Mouse (Mus musculus) limb, embryonic 11.5 days (tissue): ENCODE data around the gene Gm28035. TPM values are rescaled to one million over a fixed set of nuclear protein-coding genes. Genes with fewer than 3 reads are reported as not detected.

ENCODE experiments used
- ATAC-seq: fragments of 200-750 bp; cut with Nextera tagmentation; 2 replicates; pipeline ENCODE4 v1.8.0; 2017; ENCODE audit warnings: low read depth; ENCODE audit not compliant: insufficient number of reproducible peaks, low FRiP score, low TSS enrichment
- DNase-seq: peaks from one replicate; pipeline ENCODE4 v3.0.0-alpha.2; 2015; ENCODE audit warnings: low spot score
- H3K27ac ChIP-seq: fragments of 300-500 bp; sonication (generic); replicated peaks from 2 replicates; pipeline ENCODE4 v1.5.1; 2014; ENCODE audit warnings: low read depth, mild to moderate bottlenecking, low read length
- H3K27me3 ChIP-seq: fragments of 300-500 bp; sonication (generic); 2 replicates; pipeline ENCODE4 v1.6.1; 2014; ENCODE audit warnings: mild to moderate bottlenecking, low read length, mixed read lengths; ENCODE audit not compliant: control insufficient read depth, insufficient read depth
- H3K36me3 ChIP-seq: fragments of 300-500 bp; sonication (generic); 2 replicates; pipeline ENCODE4 v1.6.1; 2014; ENCODE audit warnings: mild to moderate bottlenecking, low read length, moderate library complexity, mixed read lengths; ENCODE audit not compliant: control insufficient read depth, insufficient read depth
- H3K4me1 ChIP-seq: fragments of 300-500 bp; sonication (generic); 2 replicates; pipeline ENCODE4 v1.6.1; 2014; ENCODE audit warnings: low read length, mixed read lengths; ENCODE audit not compliant: control insufficient read depth, insufficient read depth
- H3K4me2 ChIP-seq: fragments of 300-500 bp; sonication (generic); 2 replicates; pipeline ENCODE4 v1.6.1; 2014; ENCODE audit warnings: low read depth, mild to moderate bottlenecking, moderate library complexity; ENCODE audit not compliant: severe bottlenecking
- H3K4me3 ChIP-seq: fragments of 300-500 bp; sonication (generic); 2 replicates; pipeline ENCODE4 v1.5.1; 2014; ENCODE audit warnings: low read depth, low read length
- H3K9ac ChIP-seq: fragments of 300-500 bp; sonication (generic); 2 replicates; pipeline ENCODE4 v1.6.1; 2014; ENCODE audit warnings: mild to moderate bottlenecking, low read length
- H3K9me3 ChIP-seq: fragments of 300-500 bp; sonication (generic); 2 replicates; pipeline ENCODE4 v1.6.1; 2016; ENCODE audit warnings: low read length; ENCODE audit not compliant: control insufficient read depth
- WGBS: fragments of 180-500 bp; shearing (Covaris S2); extraction: QIAGEN DNeasy Blood & Tissue Kit; methylation state at CpG from one replicate; pipeline ENCODE4 v1.1.7; 2014; 5-methylcytosine and 5-hydroxymethylcytosine counted together
- polyA plus RNA-seq: library from polyadenylated mRNA; unstranded; fragments of >200 nt; fragmentation: Nextera tagmentation; extraction: Ambion mirVana; gene quantifications from 2 replicates; pipeline ENCODE4 v1.2.1, GENCODE M21; 2014

Gm28035 gene
- polyA plus RNA-seq, 1 experiment from 2014 or later, result 0.09 TPM

DNA sequence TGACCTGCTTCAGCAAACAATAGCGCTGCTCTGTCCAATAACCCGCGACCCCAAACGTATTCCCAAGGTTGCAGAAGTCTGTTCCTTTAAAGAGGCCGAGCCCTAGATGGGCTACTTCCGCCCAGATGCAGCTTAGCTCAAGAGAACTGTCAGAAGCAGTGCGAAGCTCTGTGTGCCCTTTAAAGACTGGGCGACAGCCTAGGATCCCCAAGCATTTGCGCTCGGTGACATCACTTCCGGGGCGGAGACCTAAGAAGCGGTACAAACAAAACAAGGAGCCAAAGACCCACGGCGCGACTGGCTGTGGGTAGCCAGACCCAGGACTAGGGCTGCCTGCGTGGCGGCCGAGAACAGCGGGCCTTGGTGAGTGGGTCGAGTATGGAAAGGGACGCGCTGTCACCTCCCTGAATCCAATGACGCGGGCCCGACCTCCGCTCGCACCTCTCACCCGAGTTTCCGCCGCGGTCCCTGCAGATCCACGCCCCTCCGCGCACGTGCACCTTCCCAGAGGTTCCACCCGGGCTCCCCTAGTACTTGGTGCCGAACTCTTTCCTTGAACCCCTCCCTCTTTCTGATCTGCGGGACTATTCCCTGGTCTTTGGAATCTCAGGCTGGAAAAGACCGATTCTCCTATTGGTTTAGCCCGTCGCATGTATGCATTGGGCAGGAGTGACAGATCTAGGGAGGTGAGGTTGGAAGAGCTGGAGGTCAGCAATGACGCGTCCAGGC lies 34.6 kb upstream of the Gm28035 start, which contains the start of gene Kyat1:
Gene Kyat1 (minus strand): TSS at position 219 of the 729 bp plus-strand sequence.
- no peak within 1 kb of the TSS for H3K27ac ChIP-seq
- DNase-seq (peak; percentile 94), ATAC-seq (peak; percentile 84; the same call in 1 of the 2 replicates)
- WGBS, result under 1% methylated on average over 44 of the region's 44 CpGs
- H3K36me3 ChIP-seq, result no peaks in the 10 kb centered on the region
- H3K9me3 ChIP-seq, result no peaks in the 10 kb centered on the region
- H3K4me1 ChIP-seq, result peaks cover 4% of the 10 kb centered on the region; the same call in 1 of the 2 replicates
- no peaks in the 10 kb centered on the region for H3K27me3 ChIP-seq
- H3K4me2 ChIP-seq, result peak within 1 kb of the TSS; percentile 69
- peak within 1 kb of the TSS; percentile 35; the same call in 1 of the 2 replicates for H3K9ac ChIP-seq
- peak within 1 kb of the TSS; percentile 58 for H3K4me3 ChIP-seq

DNA sequence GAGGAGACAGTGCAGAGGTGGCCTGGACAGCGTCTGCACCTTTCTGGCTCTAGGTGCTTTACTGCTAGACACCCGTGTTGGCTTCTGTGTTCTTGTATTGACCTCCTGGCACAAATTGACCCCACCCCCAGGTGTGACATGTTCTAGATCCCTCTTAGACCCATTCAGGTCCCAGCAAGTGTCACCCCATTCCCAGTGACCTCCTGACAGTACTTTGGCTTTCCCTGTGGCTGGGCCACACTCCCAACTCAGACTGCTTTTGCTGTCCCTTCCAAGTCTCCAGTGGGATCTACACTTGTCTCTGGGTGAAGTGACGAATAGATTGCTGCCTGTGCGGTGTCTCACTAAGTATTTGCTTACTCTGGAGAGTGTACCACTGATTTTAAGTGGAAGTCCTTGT lies 33.0 kb upstream of the Gm28035 start:
- no peaks in the 10 kb centered on the region for H3K9me3 ChIP-seq
- no peaks in the 10 kb centered on the region for H3K27me3 ChIP-seq
- peaks cover 4% of the 10 kb centered on the region; the same call in 1 of the 2 replicates for H3K4me1 ChIP-seq
- no peak overlapping the region for H3K27ac ChIP-seq
- H3K36me3 ChIP-seq, result no peaks in the 10 kb centered on the region
- no peak overlapping the region for H3K4me3 ChIP-seq
- WGBS, result 75% methylated on average over 4 of the region's 4 CpGs
- H3K9ac ChIP-seq, result no peak overlapping the region
- no peak overlapping the region for H3K4me2 ChIP-seq
- no peak for DNase-seq
- ATAC-seq, result no peak

DNA sequence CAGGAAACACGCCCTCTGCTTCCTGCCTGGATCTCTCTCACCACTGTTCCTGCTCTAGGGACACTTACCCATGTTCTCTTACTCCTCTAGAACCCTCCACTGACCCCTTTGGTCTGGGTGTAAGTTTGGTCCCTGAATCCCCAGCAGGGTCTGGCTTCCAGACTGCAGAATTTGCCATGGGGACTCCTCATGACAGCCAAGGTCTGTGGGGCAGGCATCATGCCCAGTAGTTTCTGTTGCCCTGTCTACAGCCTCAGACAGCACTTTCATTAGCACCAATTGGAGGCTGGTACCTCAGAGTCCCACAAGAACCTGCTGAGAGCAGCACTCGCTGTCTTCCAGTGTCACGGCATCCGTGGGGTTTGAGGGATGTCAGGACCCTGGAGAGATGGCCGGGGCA lies 32.5 kb upstream of the Gm28035 start:
- ATAC-seq (no peak), DNase-seq (no peak)
- H3K27me3 ChIP-seq, result no peaks in the 10 kb centered on the region
- 72% methylated on average over 5 of the region's 5 CpGs for WGBS
- no peak overlapping the region for H3K9ac ChIP-seq
- H3K36me3 ChIP-seq, result no peaks in the 10 kb centered on the region
- no peaks in the 10 kb centered on the region for H3K9me3 ChIP-seq
- peaks cover 4% of the 10 kb centered on the region; the same call in 1 of the 2 replicates for H3K4me1 ChIP-seq
- no peak overlapping the region for H3K27ac ChIP-seq
- H3K4me3 ChIP-seq, result no peak overlapping the region
- no peak overlapping the region for H3K4me2 ChIP-seq

DNA sequence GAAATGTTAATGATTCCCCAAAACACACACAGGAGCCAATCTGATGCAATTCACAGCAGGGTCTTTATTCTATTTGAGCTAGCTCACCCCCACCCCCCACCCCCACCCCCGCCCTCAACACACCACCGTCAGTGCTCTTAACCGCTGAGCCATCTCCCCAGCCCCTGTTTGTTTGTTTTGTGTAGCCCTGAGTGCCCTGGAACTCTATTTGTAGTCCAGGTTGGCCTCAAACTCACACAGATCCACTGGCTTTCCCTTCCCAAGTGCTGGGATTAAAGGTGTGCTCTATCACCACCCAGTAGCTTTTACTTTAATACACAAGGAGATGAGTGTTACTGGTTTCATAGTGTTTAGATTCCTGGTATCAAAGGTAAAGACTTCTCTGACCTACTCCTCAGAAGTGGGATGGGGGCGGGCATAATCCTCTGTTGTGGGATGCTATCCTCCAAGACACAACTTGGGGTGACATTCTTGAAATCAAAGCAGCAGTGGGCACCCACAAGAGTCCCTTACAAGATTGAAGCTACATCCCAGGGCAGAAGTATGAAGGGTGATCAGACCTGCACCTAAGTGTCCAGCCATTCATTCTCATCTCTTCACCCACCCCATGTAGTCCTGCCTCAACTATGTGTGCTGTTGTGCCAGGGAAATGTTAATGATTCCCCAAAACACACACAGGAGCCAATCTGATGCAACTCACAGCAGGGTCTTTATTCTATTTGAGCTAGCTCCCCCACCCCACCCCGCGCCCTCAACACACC lies 28.8 kb upstream of the Gm28035 start:
- 70% methylated on average over 6 of the region's 6 CpGs for WGBS
- Histone ChIP-seq H3K27me3 (no peaks in the 10 kb centered on the region), H3K9me3 (no peaks in the 10 kb centered on the region), H3K27ac (no peak overlapping the region), H3K4me2 (no peak overlapping the region), H3K4me3 (no peak overlapping the region), H3K9ac (no peak overlapping the region), H3K4me1 (no peaks in the 10 kb centered on the region), H3K36me3 (no peaks in the 10 kb centered on the region)
- ATAC-seq (no peak), DNase-seq (no peak)

DNA sequence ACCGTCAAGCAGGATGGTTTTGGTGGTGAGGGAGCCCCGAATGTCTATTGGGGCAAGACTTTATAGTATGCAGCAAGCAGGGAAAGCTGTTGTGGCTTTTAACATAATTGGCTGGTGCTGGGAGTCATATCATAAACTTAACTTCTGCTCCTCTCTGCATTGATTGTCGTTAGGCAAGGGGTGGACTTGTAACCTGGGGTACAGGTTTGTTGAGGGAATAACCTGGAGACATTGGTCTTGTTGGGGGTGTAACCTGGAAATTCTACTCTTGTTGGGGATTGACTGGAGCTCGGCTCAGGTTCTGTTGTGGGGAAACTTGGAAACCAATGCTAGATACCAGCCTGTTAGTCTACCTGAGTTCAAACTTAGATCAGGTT lies 28.2 kb upstream of the Gm28035 start:
- 72% methylated on average over 4 of the region's 4 CpGs for WGBS
- no peak overlapping the region for H3K27ac ChIP-seq
- H3K27me3 ChIP-seq, result no peaks in the 10 kb centered on the region
- H3K4me3 ChIP-seq, result no peak overlapping the region
- no peaks in the 10 kb centered on the region for H3K4me1 ChIP-seq
- no peak for ATAC-seq
- no peaks in the 10 kb centered on the region for H3K9me3 ChIP-seq
- no peaks in the 10 kb centered on the region for H3K36me3 ChIP-seq
- no peak for DNase-seq
- no peak overlapping the region for H3K4me2 ChIP-seq
- no peak overlapping the region for H3K9ac ChIP-seq

DNA sequence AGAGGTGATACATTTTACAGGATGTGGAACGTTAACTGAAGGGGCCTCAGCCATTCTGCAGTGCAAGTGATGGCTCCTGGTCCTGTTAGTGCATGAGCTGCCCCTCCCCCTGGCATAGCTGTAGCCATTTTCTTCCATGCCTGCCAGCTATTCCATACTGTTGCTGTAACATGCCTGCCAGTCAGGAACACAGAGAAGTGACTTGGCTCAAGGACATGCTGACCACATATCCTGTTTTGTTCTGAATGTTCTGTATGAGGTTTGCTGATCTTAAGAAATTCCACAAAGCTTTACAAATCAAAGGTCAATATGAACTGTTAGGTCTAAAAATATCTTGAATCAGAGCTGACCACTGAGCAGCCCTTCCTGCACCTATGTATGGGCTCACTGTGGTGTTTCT lies 27.4 kb upstream of the Gm28035 start:
- no peak for ATAC-seq
- 68% methylated on average over 1 of the region's 1 CpGs for WGBS
- H3K9me3 ChIP-seq, result no peaks in the 10 kb centered on the region
- H3K27ac ChIP-seq, result no peak overlapping the region
- H3K4me2 ChIP-seq, result no peak overlapping the region
- H3K27me3 ChIP-seq, result no peaks in the 10 kb centered on the region
- H3K36me3 ChIP-seq, result no peaks in the 10 kb centered on the region
- no peak overlapping the region for H3K4me3 ChIP-seq
- H3K9ac ChIP-seq, result no peak overlapping the region
- H3K4me1 ChIP-seq, result no peaks in the 10 kb centered on the region
- DNase-seq, result no peak

DNA sequence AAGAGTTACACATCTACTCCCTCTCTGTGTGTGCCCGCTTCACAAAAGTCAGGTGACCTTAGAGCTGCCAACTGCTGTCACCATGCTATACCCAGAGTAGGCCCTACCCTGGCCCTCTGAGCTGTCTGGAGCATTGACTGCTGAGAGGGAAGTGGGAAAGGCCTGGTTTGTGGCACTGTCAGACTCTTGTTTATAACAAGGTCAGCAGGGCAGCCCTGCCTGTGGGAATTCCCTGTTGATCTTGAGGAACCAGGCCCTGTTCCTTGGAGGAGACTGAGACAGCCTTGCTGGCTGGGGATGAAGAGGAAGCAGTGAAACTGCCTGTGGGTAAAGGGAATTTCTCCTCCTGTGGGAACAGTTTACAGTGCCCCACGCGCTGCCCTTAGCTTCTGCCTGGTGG lies 25.6 kb upstream of the Gm28035 start:
- Histone ChIP-seq H3K9me3 (no peaks in the 10 kb centered on the region), H3K27ac (no peak overlapping the region), H3K4me3 (no peak overlapping the region), H3K36me3 (no peaks in the 10 kb centered on the region), H3K4me2 (no peak overlapping the region), H3K4me1 (no peaks in the 10 kb centered on the region), H3K9ac (no peak overlapping the region), H3K27me3 (no peaks in the 10 kb centered on the region)
- ATAC-seq, result no peak
- no peak for DNase-seq
- WGBS, result 92% methylated on average over 3 of the region's 3 CpGs

DNA sequence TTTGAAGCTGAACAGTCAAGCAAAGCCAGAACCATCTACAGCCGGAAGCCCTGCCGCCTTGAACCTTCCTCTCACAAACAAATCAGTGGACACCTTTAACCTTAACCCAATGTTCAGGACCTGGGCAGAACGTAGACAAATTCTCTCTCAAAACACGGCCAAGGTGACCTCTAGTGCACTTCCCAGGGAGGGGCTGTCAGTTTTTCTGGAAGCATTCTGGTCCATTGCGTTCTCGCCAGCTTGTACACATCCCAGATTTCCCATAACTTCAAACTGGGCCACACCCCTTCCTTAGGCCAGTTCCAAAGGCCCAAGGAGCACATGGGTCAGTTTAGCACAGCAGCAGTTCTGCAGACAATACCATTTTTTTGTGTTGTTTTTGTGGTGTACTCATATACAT lies 24.9 kb upstream of the Gm28035 start:
- DNase-seq (no peak), ATAC-seq (no peak)
- Histone ChIP-seq H3K36me3 (no peaks in the 10 kb centered on the region), H3K27me3 (no peaks in the 10 kb centered on the region), H3K4me2 (no peak overlapping the region), H3K27ac (no peak overlapping the region), H3K4me3 (no peak overlapping the region), H3K4me1 (no peaks in the 10 kb centered on the region), H3K9me3 (no peaks in the 10 kb centered on the region), H3K9ac (no peak overlapping the region)
- WGBS, result 83% methylated on average over 6 of the region's 6 CpGs
